Mouse (Mus musculus): ENCODE data around the gene Zscan2. TPM values are rescaled to one million over a fixed set of nuclear protein-coding genes. Genes with fewer than 3 reads are reported as not detected.
"Not testable (repeated sequence)": the region's sequence is repeated elsewhere in the genome, so short reads cannot be mapped to it uniquely, and the experiment has no call there.

Gene Zscan2
- 1 to 10 TPM; 4.7 to 5.3 TPM for total RNA-seq (2021)
- long read RNA-seq, experiment 1, partial matches to known transcripts, result 0 of 1 reads
- long read RNA-seq, experiment 1, other reads (novel, unspliced or antisense), result 0 of 1 reads
- long read RNA-seq, experiment 2, partial matches to known transcripts, result 0 of 5 reads
- long read RNA-seq, experiment 2, other reads (novel, unspliced or antisense), result 3 of 5 reads

DNA sequence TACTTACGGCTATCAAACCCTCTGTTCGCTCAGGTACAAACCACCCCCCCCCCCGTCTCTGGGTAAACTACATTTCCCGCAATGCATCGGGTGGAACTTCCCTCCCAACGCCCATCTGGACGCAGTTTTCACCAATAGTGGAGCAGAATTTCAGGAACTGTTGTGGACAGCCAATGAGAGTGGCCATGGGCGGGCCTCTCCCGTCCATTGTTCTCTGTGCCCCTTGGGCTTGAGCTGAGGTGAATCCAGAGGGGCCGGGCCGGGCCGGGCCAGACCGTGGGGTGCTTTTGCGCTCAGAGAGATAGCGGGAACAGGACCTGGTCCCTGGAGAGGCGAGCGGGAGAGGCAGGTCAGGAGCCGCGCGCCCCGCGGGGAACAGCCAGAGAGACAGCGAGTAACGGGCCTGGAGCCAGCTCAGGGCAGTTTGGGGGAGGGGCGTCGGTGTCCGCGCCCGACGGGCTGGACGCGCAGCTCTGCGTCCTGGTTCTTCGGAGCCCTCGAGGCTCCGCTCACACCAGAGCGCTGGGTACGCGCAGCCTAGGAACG is at the start of gene Zscan2:
Gene Zscan2, plus strand, starts transcription at position 192 of the 546 bp plus-strand sequence.
- peak; percentile 74 to 85 for DNase-seq (ENCODE audit: low spot score in 2 of 2)

DNA sequence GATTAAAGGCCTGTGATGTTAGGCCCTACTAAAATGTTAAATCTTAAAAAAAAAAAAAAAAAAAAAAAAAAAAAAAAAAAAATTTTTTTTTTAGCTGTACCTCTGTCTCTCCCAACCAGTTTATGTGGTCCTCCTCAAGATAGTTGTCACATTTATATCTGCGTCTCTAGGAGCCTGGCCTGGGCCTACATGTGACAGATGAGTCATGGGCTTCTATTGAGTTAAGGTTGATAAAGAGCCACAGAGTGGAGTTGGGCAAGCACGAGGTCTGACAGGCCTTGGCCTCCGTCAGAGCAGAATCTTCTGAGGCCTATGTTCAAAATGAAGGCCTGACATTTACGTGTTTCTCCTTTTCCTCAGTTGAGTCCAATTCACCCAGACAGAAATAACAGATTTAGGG is 47.3 kb upstream of the Zscan2 start:
- no peak for DNase-seq (ENCODE audit: low spot score in 2 of 2)

DNA sequence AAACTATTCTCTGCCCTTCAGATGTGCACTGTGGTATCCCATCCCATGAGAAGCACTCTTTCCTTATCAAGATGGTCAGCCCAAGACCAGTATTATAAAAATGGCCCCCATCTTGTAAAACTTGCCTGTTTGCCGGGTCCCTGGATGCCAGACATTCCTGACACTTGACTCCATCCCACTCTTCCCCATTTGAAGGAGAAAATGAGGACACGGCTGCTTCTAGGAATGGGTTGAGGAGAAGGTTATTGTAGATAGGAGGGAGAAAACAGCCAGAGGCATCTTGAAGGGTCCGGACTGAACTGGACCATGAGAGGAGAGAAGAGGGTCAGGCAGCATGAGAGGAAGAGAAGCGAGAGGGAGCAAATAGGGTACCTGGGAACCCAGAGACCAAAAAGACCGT is 44.1 kb upstream of the Zscan2 start:
- no peak for DNase-seq (ENCODE audit: low spot score in 2 of 2)

DNA sequence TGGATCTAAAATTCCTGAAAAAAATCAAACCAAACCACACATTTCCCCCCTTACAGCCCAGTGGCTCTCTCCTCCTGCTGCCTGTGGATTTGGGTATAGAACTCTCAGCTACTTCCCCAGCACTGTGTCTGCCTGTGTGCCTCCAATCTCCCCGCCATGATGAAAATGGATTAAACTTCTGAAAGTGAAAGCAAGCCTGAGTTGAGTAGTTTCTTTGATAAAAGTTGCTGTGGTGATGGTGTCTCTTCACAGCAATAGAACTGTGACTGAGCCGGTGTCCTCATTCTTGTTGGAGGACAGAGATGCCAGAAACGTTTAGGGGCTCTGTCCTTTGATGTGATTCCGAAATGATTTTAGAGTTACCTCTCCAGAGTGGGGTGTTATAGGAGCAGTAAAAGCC is 39.9 kb upstream of the Zscan2 start:
- DNase-seq (ENCODE audit: low spot score in 2 of 2), result no peak

DNA sequence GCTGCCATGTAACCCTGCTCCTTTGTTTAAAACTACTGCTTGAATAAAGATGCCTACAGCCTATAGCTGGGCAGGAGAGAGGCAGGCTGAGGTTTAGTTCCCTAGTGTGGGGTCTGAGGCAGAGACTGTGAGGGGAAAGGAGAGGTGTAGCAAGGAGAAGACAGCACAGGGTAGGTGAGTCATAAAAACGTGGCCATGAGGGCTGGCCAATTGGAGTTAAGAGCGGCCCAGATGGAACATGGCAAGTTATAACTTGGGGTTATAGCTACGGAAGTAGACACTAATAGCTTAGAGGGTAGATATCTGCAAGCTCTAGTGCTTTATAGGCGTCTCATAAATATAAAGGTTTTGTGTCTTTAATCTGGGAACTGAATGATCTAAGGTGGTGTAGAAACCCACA is 37.5 kb upstream of the Zscan2 start:
- DNase-seq (ENCODE audit: low spot score in 2 of 2), result no peak

DNA sequence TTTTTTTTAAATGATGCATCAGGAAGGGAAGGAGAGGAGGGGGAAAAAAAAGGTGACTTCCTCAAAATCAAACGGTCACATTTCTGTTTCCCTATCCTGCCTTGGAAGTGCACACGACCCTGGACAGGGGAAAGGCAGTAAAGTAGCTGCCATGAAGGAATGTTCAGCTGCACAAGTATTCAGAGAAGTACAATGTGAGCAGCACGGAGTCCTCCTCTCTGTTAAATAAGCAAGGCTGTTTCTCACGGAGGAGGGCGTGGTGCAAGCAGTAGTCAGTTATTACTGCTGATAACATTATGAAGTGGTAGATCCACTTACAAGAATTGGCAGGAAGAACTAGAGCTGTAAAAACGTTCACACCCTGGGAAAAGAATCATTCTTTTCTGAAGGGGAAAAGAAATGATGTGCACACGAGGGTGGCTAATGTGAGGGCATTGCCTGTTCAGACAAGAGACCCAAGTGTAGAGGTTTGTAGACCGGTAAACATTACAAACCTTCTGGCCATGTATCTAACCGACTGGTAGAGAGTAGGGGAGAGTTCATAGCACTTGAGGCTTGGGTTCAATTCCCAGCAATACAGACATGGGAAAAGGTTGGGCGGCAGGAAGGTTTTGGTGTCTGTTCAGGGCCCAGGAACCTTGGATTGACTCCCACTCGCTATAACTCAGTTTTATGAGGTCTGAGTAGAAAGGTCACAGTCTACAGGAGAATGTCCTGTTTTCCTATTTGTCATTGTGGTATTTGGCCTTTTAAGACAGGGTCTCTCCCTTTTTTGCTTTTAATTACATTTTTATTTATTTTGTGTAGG is 36.6 kb upstream of the Zscan2 start:
- no peak for DNase-seq (ENCODE audit: low spot score in 2 of 2)

DNA sequence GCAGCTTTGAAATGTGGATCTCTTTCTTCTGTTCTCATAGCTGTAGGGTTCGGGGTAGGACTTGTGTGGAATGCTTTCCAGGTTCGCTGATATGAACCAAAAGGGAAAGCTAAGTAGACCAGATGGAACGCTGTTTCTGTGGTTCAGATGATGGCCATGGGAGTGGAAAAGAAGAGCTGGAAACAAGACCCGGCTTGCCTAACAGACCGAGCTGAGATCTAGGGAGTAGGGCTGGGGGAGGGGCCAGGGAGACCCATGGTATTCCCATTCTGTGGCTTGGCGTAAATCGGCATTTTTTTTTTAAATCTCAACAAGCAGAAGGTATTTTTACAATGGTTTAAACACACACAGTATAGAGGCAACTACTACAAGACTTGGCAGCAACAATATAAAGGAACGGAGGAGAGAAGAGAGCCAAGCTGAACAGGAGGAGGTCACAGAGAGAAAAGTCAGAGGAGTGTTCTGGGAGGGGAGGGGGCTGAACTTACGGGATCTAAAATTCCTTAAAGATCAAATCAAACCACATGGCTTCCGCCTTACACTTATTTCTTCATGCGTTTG is 34.8 kb upstream of the Zscan2 start, which contains the start of gene Iqgap1:
Gene Iqgap1, minus strand, starts transcription at position 132 of the 561 bp plus-strand sequence.
- DNase-seq (ENCODE audit: low spot score in 2 of 2), result no peak

DNA sequence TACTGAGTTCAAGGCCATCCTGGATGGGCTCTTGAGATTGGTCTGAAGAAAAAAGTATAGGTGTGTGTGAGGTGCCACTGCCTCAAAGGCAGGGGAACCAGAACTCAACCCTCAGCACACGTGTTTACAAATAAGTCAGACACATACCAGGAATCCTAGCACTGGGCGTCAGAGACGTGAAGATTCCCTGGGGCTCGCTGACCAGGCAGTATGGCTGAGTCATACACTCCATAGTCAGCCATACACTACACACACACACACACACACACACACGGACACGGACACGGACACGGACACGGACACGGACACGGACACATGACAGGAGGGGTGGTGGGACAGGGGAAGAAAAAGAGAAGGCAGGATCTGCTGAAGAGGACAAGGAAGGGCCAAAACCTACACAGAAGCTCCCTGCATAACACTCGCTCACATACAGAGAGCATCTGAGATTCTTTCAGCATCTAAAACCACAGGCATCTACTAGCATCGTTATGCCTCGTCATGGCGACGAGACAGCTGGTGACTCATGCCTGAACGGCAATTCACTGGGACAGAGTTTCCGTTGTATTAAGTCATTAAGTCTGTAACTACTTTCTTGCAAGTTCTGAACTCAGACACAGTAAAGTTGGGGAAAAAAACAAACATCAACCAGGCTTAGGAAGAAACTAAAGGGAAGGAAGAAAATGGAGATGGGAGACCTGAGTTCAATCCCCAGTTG is 32.4 kb upstream of the Zscan2 start:
- peak in 1 of 2 experiments; percentile 42 for DNase-seq (ENCODE audit: low spot score in 2 of 2)

DNA sequence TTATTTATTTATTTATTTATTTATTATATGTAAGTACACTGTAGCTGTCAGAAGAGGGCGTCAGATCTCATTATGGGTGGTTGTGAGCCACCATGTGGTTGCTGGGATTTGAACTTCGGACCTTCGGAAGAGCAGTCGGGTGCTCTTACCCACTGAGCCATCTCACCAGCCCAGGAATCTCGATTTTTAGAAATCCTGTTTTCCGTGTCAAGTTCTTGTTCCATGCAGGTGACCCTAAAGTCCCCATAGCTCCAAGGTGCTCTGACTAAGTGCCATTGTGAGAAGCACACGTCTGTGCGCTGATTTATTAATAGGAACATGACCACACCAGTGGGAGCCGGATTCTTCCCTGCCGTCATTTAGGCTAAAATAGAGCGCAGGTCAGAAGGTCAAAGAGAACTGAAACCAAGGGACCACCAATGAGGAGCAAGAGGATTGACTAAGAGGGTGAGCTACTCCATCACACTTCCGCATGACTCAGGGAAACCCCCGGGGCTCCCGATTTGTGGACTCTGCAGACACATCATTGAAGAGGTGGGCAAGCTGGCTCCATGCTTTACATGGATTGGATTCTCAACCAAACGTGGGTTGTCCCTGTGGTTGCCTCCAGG is 30.4 kb upstream of the Zscan2 start:
- DNase-seq (ENCODE audit: low spot score in 2 of 2), result no peak

DNA sequence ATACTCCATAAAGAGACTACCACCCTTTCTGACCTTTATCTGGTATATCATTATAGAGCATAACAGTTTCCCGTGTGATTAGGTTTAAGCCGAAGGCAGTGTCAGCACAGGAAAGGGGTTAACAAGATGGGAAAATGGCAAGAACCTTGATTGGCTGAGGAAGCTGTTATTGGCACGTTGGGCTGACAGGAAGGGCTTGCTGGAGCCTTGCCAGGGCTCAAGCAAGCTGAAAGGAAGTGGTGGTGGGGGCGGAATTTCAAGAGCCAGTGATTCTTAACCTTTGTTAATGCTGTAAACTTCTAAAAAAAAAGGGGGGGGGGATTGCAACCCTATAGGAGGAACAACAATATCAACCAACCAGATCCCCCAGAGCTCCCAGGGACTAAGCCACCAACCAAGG is 28.5 kb upstream of the Zscan2 start:
- no peak for DNase-seq (ENCODE audit: low spot score in 2 of 2)

DNA sequence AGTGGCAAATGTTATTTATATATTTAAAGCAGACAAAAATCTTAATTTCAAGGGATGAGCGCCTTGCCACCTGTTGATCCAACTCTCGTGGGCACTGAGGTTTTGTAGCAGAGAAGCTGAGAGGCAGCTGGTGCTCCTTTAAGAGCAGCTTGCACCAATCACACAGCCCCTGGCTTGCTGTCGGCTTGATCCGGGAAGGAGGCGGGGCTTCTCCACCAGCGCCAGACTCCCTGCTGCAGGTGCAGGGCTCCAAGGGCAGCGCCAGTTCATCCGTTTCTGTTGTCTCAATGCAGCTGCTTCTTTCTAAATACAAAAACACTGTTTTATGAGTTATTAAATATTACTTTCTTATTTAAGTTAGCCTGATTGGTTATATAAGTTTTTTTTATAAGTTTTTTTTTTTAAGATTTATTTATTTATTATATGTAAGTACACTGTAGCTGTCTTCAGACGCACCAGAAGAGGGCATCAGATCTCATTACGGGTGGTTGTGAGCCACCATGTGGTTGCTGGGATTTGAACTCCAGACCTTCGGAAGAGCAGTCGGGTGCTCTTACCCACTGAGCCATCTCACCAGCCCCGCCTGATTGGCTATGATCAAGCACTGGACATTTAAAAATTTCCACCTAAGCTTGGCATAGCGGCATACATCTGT is 27.6 kb upstream of the Zscan2 start:
- DNase-seq (ENCODE audit: low spot score in 2 of 2), result not testable (repeated sequence)

DNA sequence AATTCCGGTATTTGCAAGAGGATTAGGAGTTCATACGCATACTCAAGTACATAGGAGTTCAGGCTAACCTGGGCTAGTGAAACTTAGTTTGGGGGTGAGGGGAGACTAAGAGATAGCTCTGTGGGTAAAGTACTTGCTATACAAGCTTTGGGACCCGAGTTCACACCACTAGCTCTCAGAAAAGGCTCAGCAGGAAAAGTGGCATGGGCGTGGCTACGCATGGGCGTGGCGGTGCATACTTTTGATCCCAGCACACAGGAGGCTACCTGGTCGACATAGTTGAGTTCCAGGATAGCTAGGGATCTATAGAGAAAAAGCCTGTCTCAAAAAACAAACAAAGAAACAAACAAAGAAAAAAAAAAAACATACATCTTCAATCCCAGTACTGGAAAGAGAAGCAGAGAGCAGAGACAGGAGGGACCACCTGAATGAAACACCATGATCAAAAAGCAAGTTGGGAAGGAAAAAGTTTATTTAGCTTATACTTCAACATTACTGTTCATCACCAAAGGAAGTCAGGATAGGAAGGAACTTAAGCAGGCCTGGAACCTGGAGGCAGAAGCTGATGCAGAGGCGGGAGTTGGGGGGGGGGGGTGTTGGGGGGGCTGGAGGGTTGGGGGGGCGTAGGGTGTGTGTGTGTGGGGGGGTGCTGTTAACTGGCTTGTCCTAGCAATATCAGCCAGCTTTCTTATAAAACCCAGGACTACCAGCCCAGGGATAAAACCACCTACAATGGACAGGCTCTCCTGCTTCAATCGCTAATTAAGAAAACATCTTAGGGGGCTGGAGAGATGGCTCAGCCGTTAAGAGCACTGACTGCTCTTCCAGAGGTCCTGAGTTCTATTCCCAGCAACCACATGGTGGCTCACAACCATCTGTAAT is 26.8 kb upstream of the Zscan2 start:
- no peak for DNase-seq (ENCODE audit: low spot score in 2 of 2)

DNA sequence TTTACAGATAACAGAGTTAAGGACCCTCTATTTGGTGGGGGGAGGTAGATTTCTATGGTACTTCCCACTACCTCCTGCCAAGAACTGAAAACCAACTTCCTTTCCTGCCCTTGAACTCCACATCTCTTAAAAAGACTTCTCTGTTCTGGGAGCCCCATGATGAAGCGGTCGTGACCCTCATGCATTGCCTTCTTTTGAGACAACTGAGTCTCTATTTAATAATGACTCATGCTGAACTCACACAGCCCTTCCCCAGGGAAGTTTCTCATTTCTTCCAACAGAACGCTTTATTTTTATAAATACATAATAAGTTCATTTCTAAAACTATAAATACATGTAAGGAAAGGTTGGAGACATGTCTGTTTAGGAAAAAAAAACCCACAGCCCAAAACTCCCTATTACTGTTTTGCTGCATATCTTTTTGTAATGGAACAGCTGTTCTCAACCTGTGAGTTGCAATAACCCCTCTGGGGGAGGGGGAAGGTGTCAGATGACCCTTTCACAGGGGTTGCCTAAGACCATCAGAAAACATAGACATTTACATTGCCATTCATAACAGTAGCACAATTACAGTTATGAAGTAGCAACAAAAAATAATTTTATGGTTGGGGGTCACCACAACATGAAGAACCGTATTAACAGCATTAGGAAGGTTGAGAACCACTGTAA is 24.6 kb upstream of the Zscan2 start:
- no peak for DNase-seq (ENCODE audit: low spot score in 2 of 2)

DNA sequence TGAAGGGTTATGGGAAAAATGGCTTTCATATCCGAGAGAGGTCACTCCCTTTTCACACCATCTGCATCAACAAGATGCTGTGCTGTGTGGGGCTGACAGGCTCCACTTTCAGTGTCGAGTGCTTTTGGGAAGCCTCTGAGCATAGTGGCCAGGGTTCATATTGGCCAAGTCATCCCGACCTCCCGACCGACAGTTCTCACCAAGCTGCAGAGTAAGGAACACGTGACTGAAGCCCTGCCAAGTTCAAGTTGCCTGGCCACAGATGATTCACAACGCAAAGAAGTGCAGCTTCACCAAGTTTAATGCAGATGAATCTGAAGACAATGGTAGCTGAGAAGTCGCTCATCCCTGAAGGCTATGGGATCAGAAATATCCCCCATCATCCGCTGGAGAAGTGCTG is 23.0 kb upstream of the Zscan2 start:
- peak in 1 of 2 experiments; percentile 39 for DNase-seq (ENCODE audit: low spot score in 2 of 2)

DNA sequence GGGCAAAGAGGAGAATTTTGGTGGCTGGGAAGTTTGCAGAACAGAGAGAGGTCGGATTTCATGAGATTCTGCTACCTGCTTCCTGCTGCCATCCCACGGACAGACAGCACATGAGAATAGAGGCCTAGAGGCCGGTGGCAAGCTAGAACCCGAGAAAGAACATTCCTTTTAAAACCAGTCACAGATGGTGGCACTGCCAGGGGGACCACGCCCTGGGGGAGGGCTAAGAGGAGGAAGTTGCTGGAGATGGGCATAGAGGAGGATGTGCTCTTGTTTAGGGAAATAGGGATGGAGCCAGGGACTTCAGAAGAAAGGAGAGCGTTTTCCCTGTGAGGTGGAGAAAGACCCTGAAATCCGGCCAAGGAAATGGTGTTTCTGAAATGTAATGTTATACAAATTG is 22.5 kb upstream of the Zscan2 start:
- DNase-seq (ENCODE audit: low spot score in 2 of 2), result no peak

DNA sequence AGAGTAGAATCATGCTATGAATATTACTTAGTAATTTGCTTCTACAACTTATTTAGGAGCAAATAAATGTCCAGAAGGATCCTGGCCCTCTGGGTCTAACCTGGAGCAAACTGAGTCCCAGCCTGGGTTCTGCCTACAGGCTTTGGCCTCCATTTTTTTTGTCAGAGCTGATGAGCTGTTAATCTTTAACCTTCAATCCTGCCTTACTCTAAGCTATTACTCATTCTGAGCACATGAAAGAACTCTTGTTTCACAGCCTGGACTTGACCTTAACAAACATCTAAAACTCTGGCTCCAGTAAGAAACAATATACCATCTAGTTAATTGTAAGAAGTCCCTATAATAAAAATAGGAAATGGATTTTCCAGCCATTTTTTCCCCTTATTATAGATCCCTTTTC is 21.0 kb upstream of the Zscan2 start:
- DNase-seq (ENCODE audit: low spot score in 2 of 2), result no peak

DNA sequence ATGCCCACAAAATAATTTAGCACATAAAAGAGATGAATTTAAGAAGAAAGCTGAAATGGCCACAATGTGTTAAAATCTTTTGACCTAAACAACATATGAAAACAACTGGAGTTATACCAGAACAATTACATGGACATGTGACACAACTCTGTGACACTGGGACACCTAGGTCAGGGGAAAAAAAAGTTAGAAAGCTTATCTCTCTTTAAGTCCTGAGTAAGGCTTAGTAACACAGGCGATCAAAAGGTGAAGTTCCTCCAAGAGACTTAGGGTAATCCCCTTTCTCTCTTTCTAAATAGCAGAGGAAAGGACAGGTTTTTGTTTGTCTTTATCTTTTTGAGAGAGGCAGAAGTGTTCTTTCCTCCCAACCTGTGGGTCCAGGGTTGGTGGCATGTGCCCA is 20.5 kb upstream of the Zscan2 start:
- DNase-seq (ENCODE audit: low spot score in 2 of 2), result no peak

DNA sequence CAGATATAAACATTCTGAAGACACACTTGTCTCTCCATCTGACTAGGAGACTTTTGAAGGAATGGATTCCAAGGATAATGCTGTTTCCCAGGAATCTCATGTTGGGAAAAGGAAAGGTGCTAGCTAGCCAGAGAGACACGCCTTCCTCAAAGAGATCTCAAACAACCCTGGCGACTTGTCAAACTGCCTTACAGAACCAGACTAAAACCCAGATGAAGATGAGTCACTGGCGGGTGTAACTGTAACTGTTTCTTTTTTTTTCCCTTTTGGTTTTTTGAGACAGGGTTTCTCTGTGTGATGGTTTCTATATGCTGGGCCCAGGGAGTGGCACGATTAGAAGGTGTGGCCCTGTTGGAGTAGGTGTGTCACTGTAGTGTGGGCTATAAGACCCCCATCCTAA is 19.8 kb upstream of the Zscan2 start:
- DNase-seq (ENCODE audit: low spot score in 2 of 2), result no peak

DNA sequence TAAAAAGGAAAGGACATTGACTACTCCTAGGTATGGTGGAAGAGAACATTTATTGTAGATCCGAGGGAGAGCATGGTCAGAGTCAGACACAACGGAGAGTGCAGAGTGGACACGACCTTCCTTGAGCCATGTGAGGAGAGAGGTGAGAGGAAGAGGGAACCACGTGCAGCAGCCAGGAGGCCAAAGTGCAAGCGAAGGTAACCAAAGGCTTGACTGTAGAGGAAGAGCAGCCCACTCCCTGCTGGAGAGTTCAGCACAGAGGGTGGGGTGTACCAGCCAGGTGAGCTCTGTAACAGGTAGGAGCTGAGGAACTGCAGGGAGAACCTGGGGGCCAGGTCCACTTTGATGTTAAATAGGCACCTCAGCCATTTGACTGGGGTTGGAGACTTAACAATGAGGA is 18.6 kb upstream of the Zscan2 start:
- no peak for DNase-seq (ENCODE audit: low spot score in 2 of 2)
